Mouse (Mus musculus) left cerebral cortex, postnatal 25 days (tissue): ENCODE data around the gene Kcnc2. TPM values are rescaled to one million over a fixed set of nuclear protein-coding genes. Genes with fewer than 3 reads are reported as not detected.

Experiments used
- total RNA-seq, 2 experiments: library from RNA; stranded (reverse); gene quantifications; 2 replicates each; pipeline ENCODE4 v1.2.3; 2021

The Kcnc2 gene
- total RNA-seq, 2 experiments from 2014 or later = 86.1 to 87.5 TPM

Other genes with a start within 250 kb of the Kcnc2 start
- gene Glipr1l1, start 210.9 kb upstream of the Kcnc2 start, total RNA-seq = not detected
- not detected for gene Glipr1l2, start 187.8 kb upstream of the Kcnc2 start, total RNA-seq
- gene Glipr1l3, start 110.8 kb upstream of the Kcnc2 start, total RNA-seq = not detected
- gene Caps2, start 107.5 kb upstream of the Kcnc2 start, total RNA-seq = under 1 TPM; 0.21 to 0.23 TPM